Mouse (Mus musculus): ENCODE data around the gene Tshz2.

GRCm38 (mm10) chr2:169671264-169671663, 38.5 kb downstream of the Tshz2 start:
- TF ChIP-seq CTCF (IDR thresholded peaks at IDR 0.05; ENCODE audit: low read depth) (no peak), EP300 (IDR thresholded peaks at IDR 0.05; ENCODE audit: low read depth) (no peak)

All from liver, embryonic 14.5 days (tissue).